In genomic region chr19:57573470-57573869, GRCm38 (mm10) we compare ENCODE assay signal across 26 mouse cellular contexts. TPM values are rescaled to one million over a fixed set of nuclear protein-coding genes. Genes with fewer than 3 reads are reported as not detected.
A peak's percentile ranks its signal among the peaks of the same experiment; 100 is the strongest.
DNase-seq lines count a peak whose midpoint lies in the region; ATAC-seq and TF ChIP-seq lines count a peak whose summit lies in the region.
"Had no signal": no experiment of that assay in that cellular context is flagged by ENCODE, and none has a peak within 500 bp of the region (broad histone marks: within the 10 kb centered on the region; RNA-seq: fewer than 3 reads in every experiment).

No protein-coding gene starts in this region.

- no peak overlapping the region for H3K9ac ChIP-seq in forebrain, embryonic 14.5 days (ENCODE audit: low read length)
- no peak overlapping the region for H3K9ac ChIP-seq in forebrain, embryonic 12.5 days
- no peak overlapping the region for H3K9ac ChIP-seq in hindbrain, embryonic 14.5 days
- no peak overlapping the region for H3K9ac ChIP-seq in hindbrain, embryonic 16.5 days (ENCODE audit: low read depth, low read length)
- H3K9ac ChIP-seq: embryonic facial prominence, embryonic 13.5 days; heart, embryonic 15.5 days; limb, embryonic 15.5 days; liver, embryonic 13.5 days; lung, embryonic 14.5 days had no signal

- peak overlapping the region; percentile 53; the same call in 1 of the 2 replicates for H3K27ac ChIP-seq in forebrain, embryonic 14.5 days (ENCODE audit: low read depth, low read length)
- H3K27ac ChIP-seq in forebrain, embryonic 12.5 days: no peak overlapping the region
- H3K27ac ChIP-seq in hindbrain, embryonic 14.5 days: 0 out of 2 replicates have a peak overlapping the region, but pooled peaks have one; percentile 1
- H3K27ac ChIP-seq in hindbrain, embryonic 16.5 days (ENCODE audit: low read depth, low read length): no peak overlapping the region
- H3K27ac ChIP-seq in embryonic fibroblast, embryonic 13.5 days (ENCODE audit: insufficient read depth, low read length): no peak overlapping the region
- H3K27ac ChIP-seq: embryonic facial prominence, embryonic 13.5 days; heart, embryonic 10.5 days; heart, embryonic 15.5 days; limb, embryonic 10.5 days; limb, embryonic 15.5 days; liver, embryonic 13.5 days had no signal

- H3K4me2 ChIP-seq in forebrain, embryonic 14.5 days (ENCODE audit: low read length): no peak overlapping the region
- no peak overlapping the region for H3K4me2 ChIP-seq in forebrain, embryonic 12.5 days
- H3K4me2 ChIP-seq in hindbrain, embryonic 14.5 days (replicated peaks): no peak overlapping the region
- H3K4me2 ChIP-seq in hindbrain, embryonic 16.5 days (ENCODE audit: low read length): no peak overlapping the region
- H3K4me2 ChIP-seq: embryonic facial prominence, embryonic 13.5 days; heart, embryonic 15.5 days; limb, embryonic 15.5 days; liver, embryonic 13.5 days; lung, embryonic 14.5 days had no signal

- H3K4me3 ChIP-seq in forebrain, embryonic 14.5 days (ENCODE audit: low read depth, low read length): no peak overlapping the region
- no peak overlapping the region for H3K4me3 ChIP-seq in forebrain, embryonic 12.5 days (replicated peaks)
- H3K4me3 ChIP-seq in hindbrain, embryonic 14.5 days (replicated peaks; ENCODE audit: low read length): no peak overlapping the region
- no peak overlapping the region for H3K4me3 ChIP-seq in hindbrain, embryonic 16.5 days (ENCODE audit: low read length)
- H3K4me3 ChIP-seq in megakaryocyte, embryonic 14.5 days (replicated peaks): peak overlapping the region; percentile 14
- no peak overlapping the region for H3K4me3 ChIP-seq in embryonic fibroblast, embryonic 13.5 days (ENCODE audit: insufficient read depth, low read length)
- H3K4me3 ChIP-seq: embryonic facial prominence, embryonic 13.5 days; erythroblast, embryonic 14.5 days; heart, embryonic 10.5 days; heart, embryonic 15.5 days; limb, embryonic 10.5 days; limb, embryonic 15.5 days; liver, embryonic 13.5 days had no signal

- no peaks in the 10 kb centered on the region for H3K36me3 ChIP-seq in forebrain, embryonic 14.5 days (ENCODE audit: control insufficient read depth, insufficient read depth, low read length)
- H3K36me3 ChIP-seq in forebrain, embryonic 12.5 days (replicated peaks): no peaks in the 10 kb centered on the region
- H3K36me3 ChIP-seq in hindbrain, embryonic 14.5 days (replicated peaks; ENCODE audit: control insufficient read depth, insufficient read depth): no peaks in the 10 kb centered on the region
- no peaks in the 10 kb centered on the region for H3K36me3 ChIP-seq in hindbrain, embryonic 16.5 days (ENCODE audit: control insufficient read depth, insufficient read depth, low read length)
- no peaks in the 10 kb centered on the region for H3K36me3 ChIP-seq in megakaryocyte, embryonic 14.5 days (replicated peaks; ENCODE audit: low read length)
- H3K36me3 ChIP-seq: embryonic facial prominence, embryonic 13.5 days; heart, embryonic 10.5 days; heart, embryonic 15.5 days; limb, embryonic 10.5 days; limb, embryonic 15.5 days; liver, embryonic 13.5 days had no signal

- TF ChIP-seq CTCF in embryonic fibroblast, embryonic 13.5 days (IDR thresholded peaks at IDR 0.05; ENCODE audit: borderline replicate concordance, insufficient read depth, low read length): no peak

- H3K4me1 ChIP-seq in forebrain, embryonic 14.5 days (ENCODE audit: control insufficient read depth, insufficient read depth, low read length): peaks cover 13% of the 10 kb centered on the region
- H3K4me1 ChIP-seq in forebrain, embryonic 12.5 days: peaks cover 23% of the 10 kb centered on the region
- H3K4me1 ChIP-seq in hindbrain, embryonic 14.5 days (replicated peaks; ENCODE audit: control insufficient read depth, insufficient read depth, low read length): peaks cover 15% of the 10 kb centered on the region
- no peaks in the 10 kb centered on the region for H3K4me1 ChIP-seq in hindbrain, embryonic 16.5 days (ENCODE audit: control insufficient read depth, insufficient read depth, low read depth, low read length)
- no peaks in the 10 kb centered on the region for H3K4me1 ChIP-seq in megakaryocyte, embryonic 14.5 days
- peaks cover 5% of the 10 kb centered on the region for H3K4me1 ChIP-seq in embryonic fibroblast, embryonic 13.5 days (ENCODE audit: control insufficient read depth, insufficient read depth, low read length)
- H3K4me1 ChIP-seq: heart, embryonic 15.5 days; liver, embryonic 13.5 days had no signal

- DNase-seq in forebrain, embryonic 14.5 days (ENCODE audit: low spot score): no peak
- DNase-seq in hindbrain, embryonic 14.5 days (ENCODE audit: low spot score): no peak
- no peak for DNase-seq in layer of hippocampus, postnatal 10 days (ENCODE audit: low spot score in 2 of 2)
- DNase-seq: adrenal gland, postnatal 10 days; cerebellum, adult 8-10 months; cerebellum, postnatal 25 days; gastrocnemius, postnatal 25 days; kidney, postnatal 14 days; liver, embryonic 13.5 days; lung, embryonic 14.5 days; lung, postnatal 14 days; right cerebral cortex, postnatal 14 days; thymus, postnatal 4 days had no signal

- H3K27me3 ChIP-seq in forebrain, embryonic 14.5 days (replicated peaks; ENCODE audit: control insufficient read depth, insufficient read depth, low read length): no peaks in the 10 kb centered on the region
- H3K27me3 ChIP-seq in forebrain, embryonic 12.5 days: no peaks in the 10 kb centered on the region
- H3K27me3 ChIP-seq in hindbrain, embryonic 14.5 days (ENCODE audit: control insufficient read depth, insufficient read depth, low read length): no peaks in the 10 kb centered on the region
- no peaks in the 10 kb centered on the region for H3K27me3 ChIP-seq in hindbrain, embryonic 16.5 days (replicated peaks; ENCODE audit: control insufficient read depth, insufficient read depth, low read length)
- peaks cover 4% of the 10 kb centered on the region for H3K27me3 ChIP-seq in megakaryocyte, embryonic 14.5 days (replicated peaks)
- H3K27me3 ChIP-seq: embryonic facial prominence, embryonic 13.5 days; heart, embryonic 15.5 days; limb, embryonic 15.5 days; liver, embryonic 13.5 days; Patski had no signal

- H3K9me3 ChIP-seq in forebrain, embryonic 14.5 days (replicated peaks; ENCODE audit: control insufficient read depth, low read length): no peaks in the 10 kb centered on the region
- no peaks in the 10 kb centered on the region for H3K9me3 ChIP-seq in forebrain, embryonic 12.5 days
- H3K9me3 ChIP-seq in hindbrain, embryonic 14.5 days (ENCODE audit: control insufficient read depth, low read length): no peaks in the 10 kb centered on the region
- H3K9me3 ChIP-seq in hindbrain, embryonic 16.5 days (ENCODE audit: control insufficient read depth, low read length): no peaks in the 10 kb centered on the region
- H3K9me3 ChIP-seq in megakaryocyte, embryonic 14.5 days: peaks cover 2% of the 10 kb centered on the region; the same call in 1 of the 2 replicates
- H3K9me3 ChIP-seq: embryonic facial prominence, embryonic 13.5 days; heart, embryonic 10.5 days; heart, embryonic 15.5 days; limb, embryonic 10.5 days; limb, embryonic 15.5 days; liver, embryonic 13.5 days had no signal

- no peak for ATAC-seq in forebrain, embryonic 14.5 days
- ATAC-seq in forebrain, embryonic 12.5 days (ENCODE audit: low FRiP score): no peak
- ATAC-seq in hindbrain, embryonic 14.5 days (ENCODE audit: low FRiP score): no peak
- no peak for ATAC-seq in hindbrain, embryonic 16.5 days
- no peak for ATAC-seq in megakaryocyte, adult 5-6 weeks (ENCODE audit: poor library complexity, severe bottlenecking)
- ATAC-seq: intestine, postnatal 0 days; Patski had no signal

- peak; percentile 33; the same call in 1 of the 2 replicates for TF ChIP-seq POLR2A in embryonic fibroblast, embryonic 13.5 days (IDR thresholded peaks at IDR 0.05; ENCODE audit: low read depth, low read length)

RNA-seq across cellular contexts. Expression of gene Atrnl1, which starts 37.4 kb away (rescaled TPM):
- polyA plus RNA-seq in forebrain, embryonic 14.5 days (2014; fragmentation: Nextera tagmentation; extraction: Ambion mirVana): 6.9 TPM in 2 replicates
- 7.6 and 7.8 TPM in 2 replicates for polyA plus RNA-seq in forebrain, embryonic 12.5 days (2016; fragmentation: Nextera tagmentation; extraction: Ambion mirVana)
- polyA plus RNA-seq in hindbrain, embryonic 14.5 days (2014; fragmentation: Nextera tagmentation; extraction: Ambion mirVana): 8.6 and 9.4 TPM in 2 replicates
- 5.3 and 6.5 TPM in 2 replicates for polyA plus RNA-seq in hindbrain, embryonic 16.5 days (2015; fragmentation: Nextera tagmentation; extraction: Ambion mirVana)
- polyA plus RNA-seq in megakaryocyte, embryonic 14.5 days (2012; ENCODE audit: insufficient read depth, low replicate concordance): 0.25 TPM in 1 of 2 replicates, not detected in the other
- 29.6 and 30.8 TPM in 2 replicates for total RNA-seq in megakaryocyte, adult 5-6 weeks (2015)
- 39.2 and 47.4 TPM in 2 replicates for total RNA-seq in megakaryocyte, adult 5-6 weeks (2017)
- 23.5 and 29.4 TPM in 2 replicates for polyA plus RNA-seq in embryonic fibroblast, embryonic 13.5 days (2011; ENCODE audit: insufficient read length, low read depth, missing spikeins)
- total RNA-seq in layer of hippocampus, postnatal 10 days (2021): 10 to 100 TPM; 69.7 to 72.4 TPM

Comparison
In these comparisons a context has a peak if more than half of its experiments do, and no peak if none do; other contexts are left out.
1. H3K27ac ChIP-seq: peak in forebrain, embryonic 14.5 days (single experiment) and hindbrain, embryonic 14.5 days (single experiment); none in forebrain, embryonic 12.5 days (single experiment), hindbrain, embryonic 16.5 days (single experiment) and embryonic fibroblast, embryonic 13.5 days (single experiment).